Mouse (Mus musculus): ENCODE measurements around the gene Gm6685.

GRCm38 (mm10) chr11:28327878-28328277 lies 11.8 kb downstream of the Gm6685 start:
- TF ChIP-seq EP300 (IDR thresholded peaks at IDR 0.05; ENCODE audit: low read depth) (no peak), CTCF (IDR thresholded peaks at IDR 0.05; ENCODE audit: low read depth) (no peak)

Data from heart, postnatal 0 days (tissue).